Mouse (Mus musculus) lung, postnatal 4 days (tissue): ENCODE data around the gene Lmtk2.

Experiments used
- DNase-seq, 2 experiments: peaks; one replicate each; pipeline ENCODE4 v3.0.0; 2021

Gene Lmtk2

DNA sequence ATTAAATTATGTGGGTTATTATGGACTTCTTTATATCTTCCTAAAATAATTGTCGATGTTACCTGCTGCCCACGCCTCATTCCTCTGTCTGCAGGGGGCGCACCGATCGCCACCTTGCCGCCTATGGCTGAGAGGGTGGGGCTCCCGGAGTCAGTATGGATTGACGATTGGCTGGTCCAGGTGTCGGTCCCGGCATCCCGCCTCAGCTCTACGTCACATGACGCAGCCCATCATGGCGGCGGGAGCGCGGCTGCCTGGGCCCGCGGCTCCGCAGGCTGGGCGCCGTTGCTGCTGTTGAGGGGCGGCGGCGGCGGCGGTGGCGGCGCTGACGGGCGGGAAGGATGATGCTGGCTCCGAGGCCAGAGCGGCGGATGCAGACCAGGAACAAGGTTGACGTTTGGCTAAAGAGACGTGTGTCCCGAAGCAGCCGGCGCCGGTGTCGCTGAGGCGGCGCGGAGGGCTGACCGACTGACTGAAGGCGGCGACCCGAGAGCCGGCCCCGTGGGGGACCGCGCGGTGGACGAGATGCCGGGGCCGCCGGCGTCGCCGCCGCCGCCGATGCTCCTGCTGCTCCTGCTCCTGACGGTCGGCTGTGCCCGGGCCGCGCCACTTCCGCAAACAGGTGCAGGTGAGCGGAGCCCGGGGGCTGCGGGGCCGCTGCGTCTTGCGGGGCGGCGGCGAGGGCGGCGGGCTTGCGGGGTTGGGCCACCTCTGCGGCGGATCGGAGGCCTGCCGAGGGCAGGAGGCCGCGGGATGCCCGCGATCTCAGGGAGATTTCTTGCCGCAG is at the start of gene Lmtk2:
Gene Lmtk2 (plus strand): TSS at position 288 of the 787 bp plus-strand sequence.
- DNase-seq, result peak; percentile 96 to 97

GRCm38 (mm10) chr5:144051268-144051667 is 49.0 kb upstream of the Lmtk2 start:
- peak in 1 of 2 experiments; percentile 13 for DNase-seq

DNA sequence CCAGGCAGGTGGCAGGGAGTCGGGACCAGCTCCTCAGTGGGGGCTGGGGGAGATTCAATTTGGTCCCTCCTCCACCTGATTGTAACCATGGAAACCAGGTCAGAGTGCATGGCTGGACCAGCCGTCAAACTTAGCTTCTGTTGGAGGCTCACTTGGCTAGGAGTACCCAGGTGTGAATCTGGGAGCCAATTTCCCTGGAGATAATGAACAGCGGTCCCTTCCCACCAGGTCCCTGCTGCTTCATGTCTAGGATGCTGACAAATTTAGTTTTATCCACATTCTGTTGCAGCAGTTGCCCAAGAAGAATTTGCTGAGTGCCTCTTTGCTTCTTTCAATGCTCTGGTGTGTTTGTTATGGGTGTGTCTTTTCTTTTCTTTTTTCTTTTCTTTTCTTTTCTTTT is 46.8 kb upstream of the Lmtk2 start:
- DNase-seq, result no peak

DNA sequence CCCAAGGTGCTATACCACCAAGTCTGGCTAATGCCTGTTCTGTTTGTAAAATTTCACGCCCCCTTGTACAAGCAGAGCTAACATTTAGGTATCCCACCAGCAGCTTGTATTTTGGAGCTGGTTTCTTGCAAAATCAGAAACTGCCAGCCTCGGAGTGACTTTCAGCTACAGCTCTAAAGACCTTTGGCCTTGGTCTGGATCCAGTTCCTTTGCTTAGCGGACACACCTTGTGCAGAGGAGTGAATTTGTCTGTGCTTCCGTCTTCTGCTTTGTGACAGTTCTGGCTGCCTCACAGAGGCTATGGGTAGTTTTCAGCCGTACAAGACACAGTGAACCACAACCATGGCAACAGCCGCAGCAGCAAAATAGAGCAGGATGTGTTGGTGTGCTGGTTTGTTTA is 45.9 kb upstream of the Lmtk2 start:
- no peak for DNase-seq

DNA sequence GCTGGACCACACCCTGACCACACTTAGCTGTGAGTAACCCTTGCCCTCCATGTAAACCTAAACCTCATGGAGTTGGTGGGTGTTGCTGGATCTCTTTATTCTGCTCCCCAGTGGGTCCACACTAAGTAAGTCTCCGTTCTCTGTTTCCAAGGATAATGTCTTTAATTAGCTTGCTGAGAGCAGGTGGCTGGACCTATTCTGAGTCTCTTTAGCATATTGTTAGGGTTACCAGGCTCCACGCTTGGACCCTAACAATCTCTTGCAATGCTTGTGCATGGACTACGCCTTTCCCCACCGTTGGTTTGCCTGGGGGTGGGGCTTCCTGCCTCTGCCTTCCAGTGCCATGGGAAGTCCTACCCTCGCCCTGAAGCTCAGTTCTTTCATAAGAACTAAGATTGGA is 36.1 kb upstream of the Lmtk2 start:
- DNase-seq, result no peak

- peak; percentile 50 to 67 for DNase-seq
Measured at GRCm38 (mm10) chr5:144066036-144066435, 34.2 kb upstream of the Lmtk2 start.

DNA sequence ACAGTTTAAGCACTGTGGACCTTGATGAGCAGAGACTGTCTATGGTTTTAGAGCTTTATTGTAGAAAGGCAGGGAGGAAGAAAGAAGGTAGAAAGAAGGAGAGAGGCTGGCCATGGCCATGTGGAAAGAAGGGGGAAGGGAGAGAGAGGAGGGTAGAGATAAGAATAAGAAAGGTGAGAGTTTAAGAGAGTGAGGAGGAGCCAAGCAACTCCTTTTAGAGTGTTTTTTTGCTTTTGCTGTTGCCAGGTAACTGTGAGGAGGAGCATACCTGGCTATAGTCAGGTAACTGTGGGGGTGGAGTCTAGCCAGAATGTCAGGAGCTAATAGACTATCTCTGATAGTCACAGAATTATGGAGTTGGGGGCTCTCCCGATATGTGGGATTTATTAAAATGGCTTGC is 30.2 kb upstream of the Lmtk2 start:
- DNase-seq, result no peak

GRCm38 (mm10) chr5:144071249-144071648 is 29.0 kb upstream of the Lmtk2 start:
- no peak for DNase-seq

DNA sequence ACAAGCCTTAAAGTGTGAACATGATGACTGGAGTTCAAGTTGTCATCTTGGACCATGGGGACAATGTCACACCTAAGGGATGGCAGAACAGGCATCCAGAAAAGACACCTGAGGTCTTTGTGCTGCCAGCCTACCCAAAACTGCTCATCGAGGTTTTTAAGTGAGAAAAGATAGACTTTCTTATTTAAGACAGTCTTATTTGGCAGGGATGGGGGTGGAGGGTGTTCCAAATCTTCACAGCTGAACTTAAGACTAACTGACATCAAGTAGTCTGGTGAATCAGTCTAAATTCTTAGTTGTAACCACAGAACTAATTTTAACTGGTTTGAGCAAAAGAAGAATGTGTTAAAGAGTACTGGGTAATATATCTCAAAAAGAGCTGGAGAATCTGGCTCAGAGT is 22.7 kb upstream of the Lmtk2 start:
- DNase-seq, result no peak

- no peak for DNase-seq
Measured at GRCm38 (mm10) chr5:144080886-144081285, 19.4 kb upstream of the Lmtk2 start.

- no peak for DNase-seq
Measured at GRCm38 (mm10) chr5:144082006-144082405, 18.2 kb upstream of the Lmtk2 start.

DNA sequence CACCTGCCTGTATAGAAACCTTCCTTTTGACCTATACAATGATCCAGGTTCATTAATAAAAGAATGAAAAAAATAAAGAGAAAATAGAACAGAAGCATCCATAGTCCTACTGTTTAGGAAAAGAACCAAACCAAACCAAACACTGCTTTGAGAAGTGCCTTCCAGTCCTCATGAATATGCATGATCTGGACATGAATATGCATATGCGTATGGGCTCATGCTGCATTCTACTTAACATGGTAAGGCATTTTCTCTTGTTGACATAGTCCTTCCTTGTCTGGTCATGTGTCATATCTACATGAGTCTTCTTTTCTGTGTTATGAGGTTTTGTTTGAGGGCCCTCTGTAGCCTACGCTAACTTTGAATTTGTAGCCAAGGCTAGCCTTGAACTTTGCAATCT is 16.7 kb upstream of the Lmtk2 start:
- DNase-seq, result no peak

DNA sequence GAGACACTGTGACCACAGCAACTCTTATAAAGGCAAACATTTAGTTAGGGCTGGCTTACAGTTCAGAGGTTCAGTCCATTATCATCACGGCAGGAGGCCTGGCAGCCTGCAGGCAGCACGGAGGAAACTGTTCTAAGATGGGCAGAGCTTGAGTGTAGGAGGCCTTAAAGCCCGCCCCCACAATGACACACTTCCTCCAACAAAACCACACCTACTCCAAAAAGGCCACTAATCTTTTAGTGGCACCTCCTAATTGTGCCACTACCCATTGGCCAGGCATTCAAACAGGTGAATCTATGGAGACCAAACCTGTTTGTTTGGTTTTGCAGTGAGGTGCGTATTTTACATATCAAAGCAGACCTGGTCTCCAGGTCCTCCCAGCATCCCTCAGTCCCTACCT is 16.0 kb upstream of the Lmtk2 start:
- DNase-seq, result no peak

GRCm38 (mm10) chr5:144085696-144086095 is 14.5 kb upstream of the Lmtk2 start:
- DNase-seq, result no peak

DNA sequence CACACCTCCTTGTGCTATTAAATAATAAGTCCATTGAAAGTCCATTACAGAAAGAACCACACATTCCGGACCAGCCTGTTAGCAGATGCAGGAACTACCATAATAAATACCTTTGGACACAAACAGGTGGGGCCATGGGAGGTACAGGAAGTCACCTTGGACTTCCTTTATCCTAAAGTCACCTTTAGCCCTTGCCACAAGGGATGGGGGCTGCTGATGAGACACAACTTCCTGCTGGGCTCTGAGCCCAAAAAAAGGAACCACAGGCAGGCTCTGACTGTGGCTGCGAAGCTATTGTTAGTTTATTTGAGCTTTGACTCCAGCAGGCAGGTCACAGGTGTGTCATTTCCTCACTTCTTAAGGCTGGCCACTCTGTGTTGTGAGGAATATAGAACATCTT is 13.7 kb upstream of the Lmtk2 start:
- DNase-seq, result no peak

DNA sequence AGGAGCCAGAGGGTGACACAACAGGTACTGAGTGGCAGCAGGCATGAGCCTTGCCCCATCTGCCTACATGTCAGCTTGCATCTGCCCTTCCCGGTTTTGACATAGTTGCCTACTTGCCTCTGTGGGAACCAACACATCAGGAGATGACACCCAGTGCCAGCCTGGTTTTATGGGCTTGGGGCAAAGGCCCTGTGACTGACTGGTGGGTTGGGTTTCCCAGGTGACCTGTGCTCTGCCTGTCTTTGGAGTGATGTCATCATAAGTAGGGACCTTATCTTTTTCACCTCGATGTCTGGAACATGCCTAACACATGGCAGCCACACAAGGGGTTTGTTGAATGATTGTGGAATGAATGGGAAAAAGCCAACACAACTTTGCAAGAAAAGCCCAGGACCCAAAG is 11.9 kb upstream of the Lmtk2 start:
- no peak for DNase-seq

- no peak for DNase-seq
Measured at GRCm38 (mm10) chr5:144095461-144095970, 4.7 kb upstream of the Lmtk2 start.

DNA sequence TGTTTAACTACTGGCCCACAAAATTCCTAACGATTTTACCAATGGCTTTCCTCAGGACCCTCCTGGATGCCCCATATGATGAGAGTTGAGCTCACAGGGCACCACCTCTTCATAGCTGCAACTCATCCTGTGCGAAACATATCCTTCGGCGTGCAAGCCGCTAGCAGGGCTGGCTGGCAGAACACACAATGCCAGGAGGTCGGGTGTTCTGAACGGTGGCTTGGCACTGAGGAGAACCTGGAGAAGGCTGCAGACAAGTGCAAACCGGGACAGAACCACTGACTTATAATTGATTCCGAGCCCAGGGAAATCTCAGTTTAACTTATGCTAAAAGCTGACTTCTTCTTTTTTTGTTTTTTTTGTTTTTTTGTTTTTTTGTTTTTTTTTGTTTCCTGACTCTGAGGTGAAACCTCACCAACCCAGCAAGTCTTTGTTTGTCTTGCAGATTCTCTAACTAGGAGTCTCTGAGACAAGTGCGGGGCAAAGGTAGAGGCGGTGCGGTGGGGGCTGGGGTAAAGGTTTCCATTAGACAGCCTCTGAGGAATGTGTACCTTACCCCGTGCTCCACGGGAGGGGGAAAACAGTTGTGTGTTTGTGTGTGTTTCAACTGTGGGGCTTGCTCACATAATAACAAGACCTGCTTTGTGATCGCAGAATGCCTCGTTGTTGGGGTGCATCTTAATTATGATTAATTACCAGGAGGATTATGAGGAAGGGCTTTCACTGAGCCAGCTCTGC is 2.2 kb upstream of the Lmtk2 start:
- no peak for DNase-seq

DNA sequence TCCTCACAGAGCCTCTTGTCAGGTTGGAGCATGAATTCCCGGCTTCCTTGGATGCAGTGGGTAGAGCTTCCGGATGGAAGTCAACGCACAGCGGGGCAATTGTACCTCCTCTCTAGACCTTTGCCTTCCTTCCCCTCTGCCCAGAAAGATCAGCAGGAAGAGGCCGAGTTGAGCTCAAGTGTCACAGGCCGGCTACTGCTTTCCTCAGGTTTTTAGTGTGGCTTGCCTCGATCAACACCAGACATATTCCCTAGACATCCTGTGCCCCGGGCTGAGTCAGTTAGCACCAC is 1.7 kb upstream of the Lmtk2 start:
- DNase-seq, result no peak

GRCm38 (mm10) chr5:144100948-144101347 is 712 bp downstream of the Lmtk2 start:
- no peak for DNase-seq

DNA sequence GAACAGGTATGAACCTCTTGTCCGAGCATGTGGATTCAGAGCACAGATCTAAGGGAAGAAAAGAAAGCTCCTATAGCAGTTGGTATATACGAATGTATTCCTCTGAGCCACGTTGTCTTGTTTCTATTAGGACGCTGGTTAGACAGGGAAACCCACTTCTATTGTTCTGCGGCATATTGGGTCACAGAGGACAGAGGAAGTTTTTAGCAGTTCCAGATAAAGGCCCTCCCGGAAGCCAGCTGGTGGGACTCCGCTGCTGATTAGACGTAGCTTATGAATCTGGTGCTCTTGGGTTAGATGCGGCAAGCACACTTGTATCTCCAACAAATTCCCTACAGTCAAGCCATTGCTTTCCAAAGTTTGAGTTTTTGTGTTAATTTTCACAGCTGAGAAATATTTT is 4.8 kb downstream of the Lmtk2 start:
- DNase-seq, result peak in 1 of 2 experiments; percentile 30

DNA sequence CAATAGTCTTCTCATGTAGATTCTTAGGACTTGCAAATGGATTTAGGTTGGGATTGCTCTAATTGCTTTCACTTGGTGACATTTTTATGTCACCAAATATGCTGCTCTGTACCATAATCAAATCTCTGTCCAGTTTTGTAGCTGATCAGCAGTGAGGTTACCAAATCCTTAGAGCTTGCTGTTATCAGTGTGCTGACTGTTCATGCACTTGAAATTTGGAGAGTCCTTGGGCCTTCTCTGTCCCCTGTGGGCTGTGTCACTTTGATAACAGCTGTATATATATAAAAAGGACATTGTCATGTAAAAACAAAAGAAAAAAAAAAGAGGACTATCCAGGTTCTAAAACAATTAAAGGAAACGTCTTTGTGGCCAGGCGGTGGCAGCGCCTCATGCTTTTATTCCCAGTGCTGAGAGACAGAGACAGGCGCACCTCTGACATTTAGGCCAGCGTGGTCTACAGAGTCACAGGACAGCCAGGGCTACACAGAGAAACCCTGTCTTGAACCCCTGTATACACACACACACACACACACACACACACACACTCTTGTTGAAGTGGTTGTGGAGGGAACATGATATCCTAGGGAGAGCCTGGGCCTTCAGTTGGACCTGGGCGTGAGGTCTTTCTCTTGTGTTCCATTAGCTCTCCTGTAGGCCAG is 5.4 kb downstream of the Lmtk2 start:
- no peak for DNase-seq

DNA sequence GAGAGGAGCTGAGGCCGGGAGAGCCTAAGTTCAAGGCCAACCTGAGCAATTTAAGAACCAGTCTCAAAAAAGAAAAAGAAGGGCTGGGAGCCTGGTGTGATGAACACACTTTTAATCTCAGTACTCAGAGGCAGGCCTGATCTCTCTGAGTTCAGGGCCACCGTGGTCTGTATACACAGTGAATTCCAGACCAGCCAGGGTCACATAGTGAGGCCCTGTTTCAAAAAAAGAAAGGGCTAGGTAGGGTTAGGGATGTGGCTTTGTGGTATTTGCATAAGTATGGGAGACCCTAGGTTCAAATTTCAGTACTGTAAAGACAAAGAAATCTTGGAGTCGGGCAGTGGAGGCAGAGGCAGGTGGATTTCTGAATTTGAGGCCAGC is 5.9 kb downstream of the Lmtk2 start:
- no peak for DNase-seq

- peak; percentile 54 to 70 for DNase-seq
Measured at GRCm38 (mm10) chr5:144109201-144109600, 9.0 kb downstream of the Lmtk2 start.
